Mouse (Mus musculus) thymus, adult 2 months (tissue): ENCODE measurements around the gene A4galt.

Source experiments
- CTCF ChIP-seq: fragments of 200-500 bp; IDR thresholded peaks from 2 replicates; pipeline ENCODE4 v1.5.1; 2012; ENCODE audit warnings: mild to moderate bottlenecking, control low read depth, low read length, moderate library complexity, borderline replicate concordance; ENCODE audit not compliant: control insufficient read depth, poor library complexity, insufficient read depth; ENCODE audit errors: extremely low read depth
- POLR2A ChIP-seq: fragments of 200-500 bp; IDR thresholded peaks from 2 replicates; pipeline ENCODE4 v1.6.1; 2012; ENCODE audit warnings: mild to moderate bottlenecking, low read length, control low read depth, moderate library complexity; ENCODE audit not compliant: control insufficient read depth, poor library complexity, insufficient read depth; ENCODE audit errors: extremely low read depth

DNA sequence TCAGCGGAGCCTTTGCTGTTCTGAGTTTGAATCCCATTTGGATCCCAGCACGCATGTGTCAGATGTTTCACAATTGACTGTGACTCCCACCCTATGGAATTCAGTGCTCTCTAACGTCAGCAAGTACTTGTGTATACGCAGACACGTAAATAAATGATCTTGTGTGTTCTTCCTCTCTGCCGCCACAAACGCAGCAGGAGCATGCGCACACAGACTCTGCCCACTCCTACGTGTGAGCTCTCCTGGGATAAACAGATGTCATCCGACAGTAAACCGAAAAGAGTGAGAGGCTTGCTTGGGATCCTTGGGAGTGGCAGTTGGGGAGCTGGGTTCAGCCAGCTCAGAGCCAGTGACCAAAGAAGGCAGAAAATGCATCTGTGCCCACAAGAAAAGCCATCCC lies 29.7 kb upstream of the A4galt start:
- no peak for TF ChIP-seq POLR2A
- no peak for TF ChIP-seq CTCF
